ENCODE assay signal across 9 mouse cellular contexts in genomic region chr17:44130429-44130828, GRCm38 (mm10). TPM values are rescaled to one million over a fixed set of nuclear protein-coding genes. Genes with fewer than 3 reads are reported as not detected.
DNase-seq lines count a peak whose midpoint lies in the region; ATAC-seq and TF ChIP-seq lines count a peak whose summit lies in the region.
"Had no signal": no experiment of that assay in that cellular context is flagged by ENCODE, and none has a peak within 500 bp of the region (broad histone marks: within the 10 kb centered on the region; RNA-seq: fewer than 3 reads in every experiment).

No protein-coding gene starts in this region.

- H3K4me2 ChIP-seq in midbrain, embryonic 16.5 days (ENCODE audit: low read length): no peak overlapping the region
- H3K4me2 ChIP-seq in forebrain, embryonic 15.5 days (replicated peaks): no peak overlapping the region
- no peak overlapping the region for H3K4me2 ChIP-seq in kidney, postnatal 0 days (ENCODE audit: low read length)
- H3K4me2 ChIP-seq in liver, postnatal 0 days (ENCODE audit: low read depth, low read length): no peak overlapping the region
- H3K4me2 ChIP-seq: stomach, embryonic 15.5 days had no signal

- TF ChIP-seq CTCF in kidney, postnatal 0 days (IDR thresholded peaks at IDR 0.05; ENCODE audit: low read depth): peak; percentile 94
- peak; percentile 84 for TF ChIP-seq CTCF in liver, postnatal 0 days (IDR thresholded peaks at IDR 0.05; ENCODE audit: low read depth)

- 10% methylated on average over 7 of the region's 7 CpGs for WGBS in midbrain, embryonic 10.5 days
- WGBS in midbrain, embryonic 16.5 days: 15% methylated on average over 7 of the region's 7 CpGs
- 14% methylated on average over 7 of the region's 7 CpGs for WGBS in forebrain, embryonic 15.5 days
- 9% methylated on average over 7 of the region's 7 CpGs for WGBS in kidney, postnatal 0 days
- 12% methylated on average over 7 of the region's 7 CpGs for WGBS in liver, postnatal 0 days (ENCODE audit: insufficient replicate concordance)

- H3K4me1 ChIP-seq in midbrain, embryonic 10.5 days: no peaks in the 10 kb centered on the region
- H3K4me1 ChIP-seq in midbrain, embryonic 16.5 days (ENCODE audit: control insufficient read depth, insufficient read depth, low read length): no peaks in the 10 kb centered on the region
- no peaks in the 10 kb centered on the region for H3K4me1 ChIP-seq in forebrain, embryonic 15.5 days
- no peaks in the 10 kb centered on the region for H3K4me1 ChIP-seq in kidney, postnatal 0 days (replicated peaks; ENCODE audit: insufficient read depth, low read length)
- H3K4me1 ChIP-seq in liver, postnatal 0 days (ENCODE audit: insufficient read depth): peaks cover 4% of the 10 kb centered on the region; the same call in 1 of the 2 replicates
- H3K4me1 ChIP-seq: stomach, embryonic 15.5 days had no signal

- H3K4me3 ChIP-seq in midbrain, embryonic 10.5 days: no peak overlapping the region
- no peak overlapping the region for H3K4me3 ChIP-seq in midbrain, embryonic 16.5 days (ENCODE audit: low read depth, low read length)
- H3K4me3 ChIP-seq in forebrain, embryonic 15.5 days: no peak overlapping the region
- H3K4me3 ChIP-seq in kidney, postnatal 0 days (replicated peaks; ENCODE audit: low read depth, low read length): no peak overlapping the region
- H3K4me3 ChIP-seq in liver, postnatal 0 days (ENCODE audit: low read depth, low read length): no peak overlapping the region
- H3K4me3 ChIP-seq: stomach, embryonic 15.5 days had no signal

- no peak for ATAC-seq in midbrain, embryonic 16.5 days
- peak; percentile 43; the same call in 1 of the 2 replicates for ATAC-seq in forebrain, embryonic 15.5 days (replicated peaks)
- no peak for ATAC-seq in kidney, postnatal 0 days (replicated peaks; ENCODE audit: low FRiP score, low read depth)
- ATAC-seq in liver, postnatal 0 days: no peak

- H3K27me3 ChIP-seq in midbrain, embryonic 10.5 days (ENCODE audit: low read depth, poor library complexity, severe bottlenecking): no peaks in the 10 kb centered on the region
- no peaks in the 10 kb centered on the region; the same call in 1 of the 2 replicates for H3K27me3 ChIP-seq in midbrain, embryonic 16.5 days (ENCODE audit: control insufficient read depth, insufficient read depth, low read depth, low read length)
- H3K27me3 ChIP-seq in forebrain, embryonic 15.5 days: no peaks in the 10 kb centered on the region
- no peaks in the 10 kb centered on the region for H3K27me3 ChIP-seq in kidney, postnatal 0 days (ENCODE audit: insufficient read depth, low read length)
- no peaks in the 10 kb centered on the region for H3K27me3 ChIP-seq in liver, postnatal 0 days (ENCODE audit: insufficient read depth, low read length)
- H3K27me3 ChIP-seq: stomach, embryonic 15.5 days had no signal

- H3K9ac ChIP-seq in midbrain, embryonic 16.5 days (ENCODE audit: low read depth, low read length): no peak overlapping the region
- no peak overlapping the region for H3K9ac ChIP-seq in forebrain, embryonic 15.5 days (replicated peaks)
- no peak overlapping the region for H3K9ac ChIP-seq in kidney, postnatal 0 days (ENCODE audit: low read depth, low read length)
- H3K9ac ChIP-seq in liver, postnatal 0 days (replicated peaks): no peak overlapping the region
- H3K9ac ChIP-seq: stomach, embryonic 15.5 days had no signal

- H3K9me3 ChIP-seq in midbrain, embryonic 10.5 days (replicated peaks): peaks cover 5% of the 10 kb centered on the region; the same call in 1 of the 2 replicates
- H3K9me3 ChIP-seq in midbrain, embryonic 16.5 days (replicated peaks; ENCODE audit: control insufficient read depth, low read length, poor library complexity, severe bottlenecking): no peaks in the 10 kb centered on the region
- H3K9me3 ChIP-seq in forebrain, embryonic 15.5 days: no peaks in the 10 kb centered on the region
- no peaks in the 10 kb centered on the region for H3K9me3 ChIP-seq in kidney, postnatal 0 days (replicated peaks; ENCODE audit: low read length)
- H3K9me3 ChIP-seq in liver, postnatal 0 days (ENCODE audit: low read length): peaks cover 3% of the 10 kb centered on the region; the same call in 1 of the 2 replicates
- H3K9me3 ChIP-seq: stomach, embryonic 15.5 days had no signal

- H3K27ac ChIP-seq in midbrain, embryonic 10.5 days (replicated peaks): no peak overlapping the region
- no peak overlapping the region for H3K27ac ChIP-seq in midbrain, embryonic 16.5 days (ENCODE audit: low read length)
- H3K27ac ChIP-seq in forebrain, embryonic 15.5 days (replicated peaks): no peak overlapping the region
- H3K27ac ChIP-seq in kidney, postnatal 0 days: no peak overlapping the region
- H3K27ac ChIP-seq in liver, postnatal 0 days (ENCODE audit: low read depth): no peak overlapping the region
- H3K27ac ChIP-seq: stomach, embryonic 15.5 days had no signal

- TF ChIP-seq EP300 in liver, postnatal 0 days (IDR thresholded peaks at IDR 0.05; ENCODE audit: low read depth): no peak

- H3K36me3 ChIP-seq in midbrain, embryonic 10.5 days: no peaks in the 10 kb centered on the region
- no peaks in the 10 kb centered on the region for H3K36me3 ChIP-seq in midbrain, embryonic 16.5 days (ENCODE audit: control insufficient read depth, insufficient read depth, low read length)
- no peaks in the 10 kb centered on the region for H3K36me3 ChIP-seq in forebrain, embryonic 15.5 days
- H3K36me3 ChIP-seq in kidney, postnatal 0 days (ENCODE audit: insufficient read depth, low read length): no peaks in the 10 kb centered on the region
- H3K36me3 ChIP-seq in liver, postnatal 0 days (replicated peaks; ENCODE audit: insufficient read depth, low read length): no peaks in the 10 kb centered on the region
- H3K36me3 ChIP-seq: stomach, embryonic 15.5 days had no signal

- peak; percentile 44 for DNase-seq in midbrain, embryonic 10.5 days (ENCODE audit: low spot score)
- peak; percentile 60 for DNase-seq in c-Kit-positive CD71-positive TER-119-negative erythroid progenitor cells, embryonic 14.5 days (ENCODE audit: low read depth)
- DNase-seq in kidney, postnatal 0 days (ENCODE audit: low spot score): peak; percentile 84
- peak; percentile 78 for DNase-seq in liver, postnatal 0 days
- peak; percentile 65 for DNase-seq in ovary, postnatal 36 days (ENCODE audit: low spot score)
- DNase-seq in thymus, postnatal 10 days (ENCODE audit: low spot score in 2 of 2): peak; percentile 23 to 75

RNA-seq across cellular contexts. Expression of gene Enpp4, which starts 24.8 kb away (rescaled TPM):
- polyA plus RNA-seq in midbrain, embryonic 10.5 days (2016; fragmentation: Nextera tagmentation; extraction: Ambion mirVana): 2.4 and 3.5 TPM in 2 replicates
- 5.9 and 6.3 TPM in 2 replicates for polyA plus RNA-seq in midbrain, embryonic 16.5 days (2015; fragmentation: Nextera tagmentation; extraction: Ambion mirVana)
- polyA plus RNA-seq in forebrain, embryonic 15.5 days (2015; fragmentation: Nextera tagmentation; extraction: Ambion mirVana): 5.6 and 6.2 TPM in 2 replicates
- 6.4 and 7.0 TPM in 2 replicates for polyA plus RNA-seq in kidney, postnatal 0 days (2015; fragmentation: Nextera tagmentation; extraction: Ambion mirVana)
- polyA plus RNA-seq in liver, postnatal 0 days (2015; fragmentation: Nextera tagmentation; extraction: Ambion mirVana): 5.5 and 5.8 TPM in 2 replicates

RNA-seq across cellular contexts. Expression of gene Enpp5, which starts 51.8 kb away (rescaled TPM):
- polyA plus RNA-seq in midbrain, embryonic 10.5 days (2016; fragmentation: Nextera tagmentation; extraction: Ambion mirVana): 7.0 and 13.0 TPM in 2 replicates
- 138 and 147 TPM in 2 replicates for polyA plus RNA-seq in midbrain, embryonic 16.5 days (2015; fragmentation: Nextera tagmentation; extraction: Ambion mirVana)
- 62.3 and 67.3 TPM in 2 replicates for polyA plus RNA-seq in forebrain, embryonic 15.5 days (2015; fragmentation: Nextera tagmentation; extraction: Ambion mirVana)
- 22.0 and 29.1 TPM in 2 replicates for polyA plus RNA-seq in kidney, postnatal 0 days (2015; fragmentation: Nextera tagmentation; extraction: Ambion mirVana)
- polyA plus RNA-seq in liver, postnatal 0 days (2015; fragmentation: Nextera tagmentation; extraction: Ambion mirVana): 7.0 and 7.7 TPM in 2 replicates

RNA-seq across cellular contexts. Expression of gene Clic5, which starts 58.0 kb away (rescaled TPM):
- 0.23 and 0.82 TPM in 2 replicates for polyA plus RNA-seq in midbrain, embryonic 10.5 days (2016; fragmentation: Nextera tagmentation; extraction: Ambion mirVana)
- polyA plus RNA-seq in midbrain, embryonic 16.5 days (2015; fragmentation: Nextera tagmentation; extraction: Ambion mirVana): 0.32 and 0.33 TPM in 2 replicates
- polyA plus RNA-seq in forebrain, embryonic 15.5 days (2015; fragmentation: Nextera tagmentation; extraction: Ambion mirVana): 0.03 and 0.06 TPM in 2 replicates
- 9.8 and 10.4 TPM in 2 replicates for polyA plus RNA-seq in kidney, postnatal 0 days (2015; fragmentation: Nextera tagmentation; extraction: Ambion mirVana)
- 0.28 and 0.30 TPM in 2 replicates for polyA plus RNA-seq in liver, postnatal 0 days (2015; fragmentation: Nextera tagmentation; extraction: Ambion mirVana)
